Mouse (Mus musculus): ENCODE data around the gene Fcrl5.

The Fcrl5 gene

GRCm38 (mm10) chr3:87500088-87501055 lies 64.8 kb downstream of the Fcrl5 start:
- DNase-seq (ENCODE audit: low spot score) = no peak

DNA sequence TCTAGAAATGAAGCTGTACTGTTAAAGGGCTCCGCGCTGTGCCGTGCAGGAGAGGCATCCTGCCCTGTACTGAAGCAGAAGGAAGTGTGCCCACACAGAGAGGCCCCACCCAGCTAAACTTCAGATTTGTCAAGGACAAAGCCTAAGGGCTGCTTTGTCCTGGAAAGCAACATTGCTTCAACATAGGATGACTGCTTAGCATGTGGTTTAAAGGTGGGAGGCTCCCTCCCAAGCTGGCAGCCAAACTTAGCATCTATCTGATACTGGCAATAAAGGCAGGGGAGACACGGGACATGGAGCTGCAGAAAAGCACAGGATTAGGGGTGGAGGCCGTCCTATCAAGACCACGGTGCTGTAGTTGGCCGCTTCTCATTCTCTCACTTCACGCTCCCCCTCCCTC lies 65.6 kb downstream of the Fcrl5 start:
- no peak for DNase-seq (ENCODE audit: low spot score)

- DNase-seq (ENCODE audit: low spot score) = no peak
Observed at GRCm38 (mm10) chr3:87502771-87503170, 67.2 kb downstream of the Fcrl5 start.

- peak; percentile 71 for DNase-seq (ENCODE audit: low spot score)
Observed at GRCm38 (mm10) chr3:87504330-87504729, 68.8 kb downstream of the Fcrl5 start.

GRCm38 (mm10) chr3:87504749-87505425 lies 69.3 kb downstream of the Fcrl5 start:
- no peak for DNase-seq (ENCODE audit: low spot score)

- DNase-seq (ENCODE audit: low spot score) = no peak
Observed at GRCm38 (mm10) chr3:87506456-87507416, 71.2 kb downstream of the Fcrl5 start.

DNA sequence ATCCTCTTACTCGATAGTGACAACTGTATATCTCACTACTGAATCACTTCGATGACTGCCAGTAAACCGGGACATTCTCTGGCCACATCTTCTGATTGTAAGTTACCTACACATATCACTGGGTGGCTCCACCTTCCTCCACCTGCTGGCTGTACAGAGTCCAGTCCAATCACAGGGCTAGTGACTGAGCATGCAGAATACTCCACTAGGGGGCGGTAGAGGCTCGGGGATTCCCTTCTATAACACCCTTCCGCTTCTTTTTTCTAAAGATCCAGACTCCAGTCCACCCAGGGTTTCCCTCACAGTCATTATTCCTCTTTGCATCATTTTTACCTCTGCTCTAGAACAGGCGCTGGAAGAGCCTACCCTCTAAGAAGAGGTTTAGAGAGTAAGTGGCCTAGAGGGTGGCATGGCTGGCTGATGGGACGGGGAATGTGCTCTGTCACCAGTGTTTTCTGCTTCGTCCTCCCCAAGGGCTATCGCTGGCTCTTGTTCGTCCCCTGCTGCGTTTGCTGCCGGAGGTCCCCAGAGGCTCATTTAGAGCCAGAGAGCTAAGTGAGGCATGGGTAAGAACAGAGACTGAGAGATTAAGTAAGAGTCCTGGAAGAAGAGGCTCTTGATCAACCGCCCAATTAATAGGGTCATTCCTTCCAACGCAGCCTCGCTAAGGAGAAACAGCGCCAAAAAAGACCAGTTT lies 72.8 kb downstream of the Fcrl5 start:
- DNase-seq (ENCODE audit: low spot score) = peak; percentile 87

DNA sequence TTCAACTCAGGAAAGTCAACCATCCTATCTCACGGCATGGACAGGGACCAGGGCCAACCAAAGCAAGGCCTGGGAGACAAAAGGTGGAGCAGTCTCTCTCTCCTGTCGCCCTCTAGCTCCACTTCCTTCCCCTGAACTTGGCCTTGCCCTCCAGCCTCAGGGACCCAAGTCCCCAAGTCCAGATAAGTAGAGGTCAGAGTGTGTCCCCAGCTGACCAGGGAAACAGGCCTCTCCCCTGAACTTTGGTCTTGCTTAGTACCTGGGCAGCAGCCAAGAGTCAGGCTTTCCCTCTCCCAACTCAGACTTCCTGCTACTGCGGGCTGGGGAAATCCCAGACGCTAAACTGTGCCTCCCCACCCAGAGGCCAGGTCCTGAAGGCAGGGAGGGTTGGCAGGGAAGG lies 73.5 kb downstream of the Fcrl5 start:
- no peak for DNase-seq (ENCODE audit: low spot score)

GRCm38 (mm10) chr3:87510832-87511231 lies 75.3 kb downstream of the Fcrl5 start:
- DNase-seq (ENCODE audit: low spot score) = no peak

- DNase-seq (ENCODE audit: low spot score) = peak; percentile 32
Observed at GRCm38 (mm10) chr3:87511971-87512765, 76.6 kb downstream of the Fcrl5 start.

DNA sequence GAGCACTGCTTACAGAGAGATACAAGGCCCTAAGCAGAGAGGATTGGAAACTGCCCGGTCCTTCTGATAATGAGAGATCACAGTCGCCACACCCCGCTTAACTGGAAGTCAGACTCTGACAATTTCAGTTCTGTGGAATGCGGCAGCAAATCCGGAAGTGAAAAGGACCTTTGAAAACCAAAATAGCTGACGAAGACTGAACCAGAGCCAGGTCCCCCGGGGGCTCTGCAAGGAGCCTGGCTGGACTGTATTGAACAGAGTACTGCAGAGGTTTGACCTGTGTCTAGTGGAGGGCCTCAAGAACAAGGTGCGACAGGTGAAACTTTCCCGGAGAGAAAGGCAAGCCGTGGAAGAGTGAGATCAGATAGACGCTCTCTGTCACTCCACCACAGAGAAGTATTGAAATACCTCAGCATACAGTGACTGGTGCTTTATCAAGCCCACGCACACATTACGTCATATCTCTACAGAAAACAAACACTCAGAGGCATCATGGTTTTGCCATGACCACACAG lies 80.1 kb downstream of the Fcrl5 start:
- DNase-seq (ENCODE audit: low spot score) = no peak

DNA sequence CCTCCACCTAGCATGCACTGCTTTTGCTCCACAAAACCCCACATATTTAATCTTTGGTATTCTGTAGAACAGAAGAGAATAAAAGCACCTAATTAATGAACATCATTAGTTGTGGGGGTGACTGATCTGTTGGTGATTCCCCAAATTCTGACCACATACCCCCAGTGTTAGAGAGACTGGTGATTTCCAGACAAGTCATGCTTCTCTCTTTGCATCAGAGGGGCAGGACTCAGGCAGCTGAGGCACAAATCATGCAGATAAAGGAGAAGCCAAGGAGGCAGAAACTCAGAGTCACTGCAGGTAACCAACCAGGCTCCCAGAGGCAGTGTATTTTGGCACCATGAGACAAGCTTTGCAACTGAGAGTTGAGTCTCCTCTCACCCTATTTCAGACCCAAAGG lies 82.9 kb downstream of the Fcrl5 start:
- DNase-seq (ENCODE audit: low spot score) = no peak

DNA sequence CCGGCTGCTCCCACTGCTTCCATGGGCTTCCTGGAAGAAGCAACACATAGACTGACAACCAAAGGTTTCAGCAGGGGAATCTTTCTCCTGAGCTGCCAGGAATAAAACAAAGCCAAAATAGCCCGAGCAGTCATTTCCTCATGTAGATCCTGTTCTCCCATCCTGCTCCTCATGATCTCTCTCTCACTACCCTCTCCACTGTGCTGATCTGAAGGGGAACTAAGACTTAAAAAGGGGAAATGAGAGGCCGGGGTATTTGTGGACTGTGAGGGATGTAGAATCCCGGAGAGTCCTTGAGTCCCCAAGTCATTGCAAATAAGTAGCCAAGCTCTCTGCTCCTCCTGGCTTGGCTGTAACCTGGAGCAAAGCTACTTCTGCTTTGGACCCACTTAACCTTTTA lies 85.6 kb downstream of the Fcrl5 start:
- DNase-seq (ENCODE audit: low spot score) = no peak

GRCm38 (mm10) chr3:87521833-87522232 lies 86.3 kb downstream of the Fcrl5 start:
- DNase-seq (ENCODE audit: low spot score) = no peak

DNA sequence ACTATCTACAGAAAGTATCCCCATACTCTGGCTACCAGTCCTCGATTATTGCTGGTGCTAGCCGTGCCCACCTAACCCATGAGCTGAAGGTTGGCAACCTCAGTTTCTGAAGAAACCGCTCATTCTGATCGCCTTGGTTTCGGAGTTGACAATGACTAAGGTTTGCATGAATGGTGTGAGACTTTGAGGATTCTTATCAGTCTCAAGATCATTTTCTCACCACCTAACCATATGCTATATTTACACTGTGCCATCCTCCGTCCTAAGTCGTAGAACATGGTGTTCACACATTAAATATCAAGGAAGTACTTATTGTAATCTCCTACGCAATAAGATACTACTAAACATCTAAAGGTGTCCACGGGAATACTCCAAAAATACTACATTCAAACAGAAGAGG lies 88.1 kb downstream of the Fcrl5 start:
- DNase-seq (ENCODE audit: low spot score) = no peak

DNA sequence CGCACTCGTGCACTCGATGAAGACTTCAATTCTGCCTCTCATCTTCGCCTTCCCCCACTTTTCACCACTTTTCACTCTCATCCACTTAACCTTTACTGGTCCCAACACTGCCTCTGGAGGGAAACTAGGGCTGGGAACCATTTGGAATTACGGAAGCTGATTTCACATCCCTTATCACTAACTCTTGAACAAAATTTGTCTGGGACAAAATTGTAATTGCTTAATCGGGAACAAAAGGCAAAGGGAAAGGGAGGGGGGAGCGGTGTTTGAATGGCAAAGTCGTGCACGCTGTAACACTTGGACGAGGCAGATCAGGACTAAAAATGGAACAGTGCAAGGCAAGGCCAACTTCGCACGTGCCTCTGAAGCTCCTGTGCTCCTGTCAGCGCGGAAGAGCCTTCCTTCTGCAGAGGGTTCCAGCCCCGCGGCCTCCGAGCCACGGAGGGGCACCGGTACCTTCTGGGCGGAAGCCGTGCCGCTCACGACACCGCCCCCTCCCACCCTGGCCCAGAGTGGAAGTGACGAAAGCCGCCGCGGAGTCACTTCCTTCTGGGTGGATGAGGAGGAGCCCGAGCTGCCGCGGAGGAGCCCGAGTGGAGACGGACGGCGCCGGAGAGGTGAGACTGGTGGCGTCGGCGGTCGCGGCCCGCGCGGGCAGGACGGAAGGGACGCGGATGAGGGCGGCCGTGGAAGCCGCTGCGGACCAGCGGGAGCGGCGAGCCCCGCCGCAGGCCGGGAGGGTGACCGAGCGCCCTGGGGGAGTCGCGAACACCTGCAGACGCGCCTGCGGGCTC lies 89.7 kb downstream of the Fcrl5 start, which contains the start of gene Etv3:
Gene Etv3, plus strand, starts transcription at position 365 of the 794 bp plus-strand sequence.
- DNase-seq (ENCODE audit: low spot score) = peak; percentile 89

GRCm38 (mm10) chr3:87525837-87526570 lies 90.4 kb downstream of the Fcrl5 start:
- DNase-seq (ENCODE audit: low spot score) = peak; percentile 45

DNA sequence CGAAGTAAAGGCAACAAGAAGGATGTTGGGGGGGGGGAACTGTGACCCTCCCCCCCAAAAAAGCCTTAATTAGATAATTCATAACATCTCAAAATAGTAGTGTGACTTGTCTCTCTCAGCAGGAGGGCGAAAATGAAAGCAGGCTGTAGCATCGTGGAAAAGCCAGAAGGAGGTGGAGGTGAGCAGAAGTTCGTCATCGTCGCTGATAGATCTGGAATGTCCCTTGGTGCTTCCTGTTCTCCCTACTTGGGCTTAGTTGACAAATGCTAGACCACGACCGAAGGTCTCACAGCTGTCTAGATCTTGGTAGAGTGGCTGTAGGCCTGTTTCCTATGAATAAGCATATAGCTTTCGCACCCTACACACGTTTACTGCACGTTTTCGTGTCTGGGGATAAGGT lies 91.6 kb downstream of the Fcrl5 start:
- DNase-seq (ENCODE audit: low spot score) = no peak

GRCm38 (mm10) chr3:87528021-87528420 lies 92.4 kb downstream of the Fcrl5 start:
- no peak for DNase-seq (ENCODE audit: low spot score)
